Mouse (Mus musculus) liver, adult 10 weeks (tissue): Measurements from ENCODE around the gene Ednrb. TPM values are rescaled to one million over a fixed set of nuclear protein-coding genes. Genes with fewer than 3 reads are reported as not detected.

ENCODE experiments used
- polyA plus RNA-seq: library from polyadenylated mRNA; stranded (reverse); fragments of 350-450 nt; fragmentation: Illumina TruSeq; extraction: RNeasy Lipid Tissue Mini Kit (QIAGEN cat#74804); gene quantifications from one replicate; pipeline ENCODE4 v1.2.3, GENCODE M21; 2014; ENCODE audit warnings: low read depth, low replicate concordance

Gene Ednrb
- polyA plus RNA-seq, result 15.5 TPM

GRCm38 (mm10) chr14:103844011-103844549 is at the start of gene Ednrb:
Ednrb (minus strand) TSS chr14:103844402.

Other genes starting within 250 kb of the Ednrb start
- gene Slain1, start 194.2 kb downstream of the Ednrb start, polyA plus RNA-seq, result 0.58 TPM